Mouse (Mus musculus) G1E (cell line): Measurements from ENCODE around the gene Gpsm3.

ENCODE experiments used
- CTCF ChIP-seq: IDR thresholded peaks from 2 replicates; pipeline ENCODE4 v1.5.1; 2012; ENCODE audit warnings: low read depth, low read length, inconsistent platforms, mixed read lengths
- GATA1 ChIP-seq: IDR thresholded peaks from 2 replicates; pipeline ENCODE4 v1.6.1; 2012; ENCODE audit warnings: borderline replicate concordance, low read length, inconsistent platforms, mixed read lengths
- GATA2 ChIP-seq: IDR thresholded peaks from 2 replicates; pipeline ENCODE4 v1.6.1; 2012; ENCODE audit warnings: low read depth, low read length, inconsistent platforms, borderline replicate concordance
- POLR2AphosphoS5 ChIP-seq: IDR thresholded peaks from 2 replicates; pipeline ENCODE4 v1.6.1; 2012; ENCODE audit warnings: low read depth, low read length, inconsistent platforms; ENCODE audit not compliant: insufficient replicate concordance
- TAL1 ChIP-seq: conservative IDR thresholded peaks from 2 replicates; pipeline ENCODE4 v1.6.1; 2012; ENCODE audit warnings: low read depth, low read length, inconsistent platforms, mixed read lengths

GRCm38 (mm10) chr17:34604061-34604508 lies 14.5 kb downstream of the Gpsm3 start, which contains the start of gene Agpat1:
- TF ChIP-seq CTCF (no peak), GATA1 (no peak), GATA2 (no peak), POLR2AphosphoS5 (no peak), TAL1 (no peak)
